ENCODE assay signal across 29 mouse cellular contexts in genomic region chr6:145079087-145079759, GRCm38 (mm10). TPM values are rescaled to one million over a fixed set of nuclear protein-coding genes. Genes with fewer than 3 reads are reported as not detected.
DNase-seq lines count a peak whose midpoint lies in the region; ATAC-seq and TF ChIP-seq lines count a peak whose summit lies in the region.
"Had no signal": no experiment of that assay in that cellular context is flagged by ENCODE, and none has a peak within 500 bp of the region (broad histone marks: within the 10 kb centered on the region; RNA-seq: fewer than 3 reads in every experiment).

No protein-coding gene starts in this region.

- DNase-seq in liver, embryonic 11.5 days (ENCODE audit: low spot score), result peak; percentile 22
- DNase-seq in liver, result no peak
- no peak for DNase-seq in ES-E14 (ENCODE audit: low read depth, low spot score)
- DNase-seq in hindbrain, embryonic 10.5 days (ENCODE audit: low spot score), result no peak
- no peak for DNase-seq in limb, embryonic 10.5 days (ENCODE audit: low spot score)
- DNase-seq: adrenal gland, adult 8-10 months; adrenal gland, postnatal 25 days; B cell, adult 2 months; cerebellum, adult 11-12 months; cerebellum, adult 8-10 months; cerebellum, postnatal 10 days; cerebellum, postnatal 36 days; embryo, embryonic 11 days; gastrocnemius, postnatal 25 days; heart, adult 2 months had no signal

- TF ChIP-seq EP300 in ES-Bruce4 (IDR thresholded peaks at IDR 0.05; ENCODE audit: insufficient read depth, low read depth, low read length), result no peak

- TF ChIP-seq POLR2A in ES-Bruce4 (IDR thresholded peaks at IDR 0.05; ENCODE audit: insufficient read depth, low read length), result no peak

- WGBS in liver, embryonic 11.5 days, result 68% methylated on average over 8 of the region's 9 CpGs
- WGBS in hindbrain, embryonic 10.5 days, result 78% methylated on average over 9 of the region's 9 CpGs
- WGBS in limb, embryonic 10.5 days, result 77% methylated on average over 9 of the region's 9 CpGs

- no peaks in the 10 kb centered on the region for H3K9me3 ChIP-seq in liver, embryonic 11.5 days (ENCODE audit: control insufficient read depth, low read length)
- H3K9me3 ChIP-seq in ES-Bruce4 (replicated peaks; ENCODE audit: control insufficient read depth, insufficient read depth, low read length, poor library complexity, severe bottlenecking) (peaks cover 2% of the 10 kb centered on the region; the same call in 1 of the 2 replicates), ES-E14 (ENCODE audit: control insufficient read depth, insufficient read depth, low read depth, low read length) (no peaks in the 10 kb centered on the region)
- H3K9me3 ChIP-seq in hindbrain, embryonic 10.5 days, result no peaks in the 10 kb centered on the region
- H3K9me3 ChIP-seq in limb, embryonic 10.5 days (replicated peaks), result no peaks in the 10 kb centered on the region
- H3K9me3 ChIP-seq: embryonic facial prominence, embryonic 10.5 days; embryonic facial prominence, embryonic 13.5 days; forebrain, embryonic 12.5 days; forebrain, embryonic 15.5 days; hindbrain, embryonic 13.5 days; intestine, embryonic 15.5 days had no signal

- no peak overlapping the region for H3K4me3 ChIP-seq in liver, embryonic 11.5 days (ENCODE audit: low read depth, low read length)
- no peak overlapping the region for H3K4me3 ChIP-seq in ES-Bruce4 (ENCODE audit: low read depth, low read length)
- no peak overlapping the region for H3K4me3 ChIP-seq in ES-E14 (ENCODE audit: insufficient read depth in 1 of 2, low read depth in 1 of 2, low read length in 2 of 2, poor library complexity in 1 of 2, severe bottlenecking in 1 of 2)
- no peak overlapping the region for H3K4me3 ChIP-seq in hindbrain, embryonic 10.5 days
- no peak overlapping the region for H3K4me3 ChIP-seq in limb, embryonic 10.5 days
- H3K4me3 ChIP-seq: embryonic facial prominence, embryonic 10.5 days; embryonic facial prominence, embryonic 13.5 days; erythroblast, embryonic 14.5 days; forebrain, embryonic 12.5 days; forebrain, embryonic 15.5 days; heart, adult 2 months; hindbrain, embryonic 13.5 days; intestine, embryonic 15.5 days had no signal

- no peaks in the 10 kb centered on the region for H3K36me3 ChIP-seq in liver, embryonic 11.5 days (ENCODE audit: control insufficient read depth, insufficient read depth, low read length)
- H3K36me3 ChIP-seq in ES-Bruce4 (ENCODE audit: control insufficient read depth, insufficient read depth, low read length, poor library complexity, severe bottlenecking), result no peaks in the 10 kb centered on the region
- H3K36me3 ChIP-seq in ES-E14 (ENCODE audit: control insufficient read depth, insufficient read depth, low read length, poor library complexity, severe bottlenecking), result no peaks in the 10 kb centered on the region
- no peaks in the 10 kb centered on the region for H3K36me3 ChIP-seq in hindbrain, embryonic 10.5 days
- H3K36me3 ChIP-seq in limb, embryonic 10.5 days, result no peaks in the 10 kb centered on the region
- H3K36me3 ChIP-seq: embryonic facial prominence, embryonic 10.5 days; embryonic facial prominence, embryonic 13.5 days; forebrain, embryonic 12.5 days; forebrain, embryonic 15.5 days; G1E; hindbrain, embryonic 13.5 days; intestine, embryonic 15.5 days had no signal

- no peak overlapping the region for H3K27ac ChIP-seq in liver, embryonic 11.5 days (ENCODE audit: low read depth, low read length)
- H3K27ac ChIP-seq in ES-Bruce4 (ENCODE audit: insufficient read depth, low read length), result peak overlapping the region; percentile 84
- peak overlapping the region; percentile 94 for H3K27ac ChIP-seq in ES-E14 (ENCODE audit: insufficient read depth, low read depth, low read length, poor library complexity, severe bottlenecking)
- no peak overlapping the region for H3K27ac ChIP-seq in hindbrain, embryonic 10.5 days
- H3K27ac ChIP-seq in limb, embryonic 10.5 days, result no peak overlapping the region
- H3K27ac ChIP-seq: embryonic facial prominence, embryonic 10.5 days; embryonic facial prominence, embryonic 13.5 days; forebrain, embryonic 12.5 days; forebrain, embryonic 15.5 days; heart, adult 2 months; hindbrain, embryonic 13.5 days; intestine, embryonic 15.5 days had no signal

- no peaks in the 10 kb centered on the region for H3K4me1 ChIP-seq in liver, embryonic 11.5 days (replicated peaks; ENCODE audit: control insufficient read depth, insufficient read depth, low read length)
- peaks cover 6% of the 10 kb centered on the region for H3K4me1 ChIP-seq in ES-Bruce4 (ENCODE audit: control insufficient read depth, insufficient read depth, low read length)
- H3K4me1 ChIP-seq in ES-E14 (ENCODE audit: control insufficient read depth in 2 of 2, insufficient read depth in 2 of 2, low read length in 2 of 2, poor library complexity in 1 of 2), result peaks cover 6% of the 10 kb centered on the region in 2 experiments; a peak in 3 of 4 replicates
- H3K4me1 ChIP-seq in hindbrain, embryonic 10.5 days (replicated peaks), result peaks cover 17% of the 10 kb centered on the region; the same call in 1 of the 2 replicates
- peaks cover 18% of the 10 kb centered on the region for H3K4me1 ChIP-seq in limb, embryonic 10.5 days

- H3K9ac ChIP-seq in liver, embryonic 11.5 days (ENCODE audit: low read depth, low read length), result no peak overlapping the region
- no peak overlapping the region for H3K9ac ChIP-seq in ES-Bruce4 (ENCODE audit: low read depth, poor library complexity, severe bottlenecking)
- peak overlapping the region; percentile 18; the same call in 1 of the 2 replicates for H3K9ac ChIP-seq in ES-E14 (ENCODE audit: insufficient read depth, low read depth, low read length, poor library complexity, severe bottlenecking)
- H3K9ac ChIP-seq: embryonic facial prominence, embryonic 13.5 days; forebrain, embryonic 12.5 days; forebrain, embryonic 15.5 days; hindbrain, embryonic 13.5 days; intestine, embryonic 15.5 days had no signal

- no peak overlapping the region for H3K4me2 ChIP-seq in liver, embryonic 11.5 days
- H3K4me2 ChIP-seq: embryonic facial prominence, embryonic 13.5 days; forebrain, embryonic 12.5 days; forebrain, embryonic 15.5 days; heart, embryonic 11.5 days; hindbrain, embryonic 13.5 days; intestine, embryonic 15.5 days had no signal

- no peak for ATAC-seq in liver, embryonic 11.5 days (replicated peaks; ENCODE audit: low FRiP score)
- ATAC-seq: activated CD4-positive, CD25-positive, alpha-beta regulatory T cell, adult 4 months; forebrain, embryonic 15.5 days; hindbrain, embryonic 16.5 days; intestine, embryonic 15.5 days; Patski had no signal

- in situ Hi-C loops in ES-E14 (cut with MboI; ENCODE audit: low sequenced_read_pairs in 2 of 2, unreplicated experiment in 2 of 2), result no loop called here

- peaks cover 33% of the 10 kb centered on the region for H3K27me3 ChIP-seq in liver, embryonic 11.5 days (replicated peaks; ENCODE audit: control insufficient read depth, insufficient read depth, low read length)
- H3K27me3 ChIP-seq in ES-Bruce4 (ENCODE audit: control insufficient read depth, insufficient read depth, low read length, poor library complexity, severe bottlenecking), result no peaks in the 10 kb centered on the region
- H3K27me3 ChIP-seq in hindbrain, embryonic 10.5 days (ENCODE audit: insufficient read depth, poor library complexity, severe bottlenecking), result peaks cover 7% of the 10 kb centered on the region; the same call in 1 of the 2 replicates
- H3K27me3 ChIP-seq in limb, embryonic 10.5 days (ENCODE audit: low read depth, poor library complexity, severe bottlenecking), result no peaks in the 10 kb centered on the region
- H3K27me3 ChIP-seq: CH12.LX; forebrain, embryonic 15.5 days; hindbrain, embryonic 13.5 days; Patski had no signal

- no peak for TF ChIP-seq CTCF in ES-Bruce4 (IDR thresholded peaks at IDR 0.05; ENCODE audit: low read depth, low read length)

TF ChIP-seq in ES-E14, 5 proteins besides CTCF, POLR2A, EP300 and RAD21:
- no peak for TF ChIP-seq MAFK (IDR thresholded peaks at IDR 0.05; ENCODE audit: insufficient read depth, low read depth, low read length)
- no peak for TF ChIP-seq ZC3H11A (IDR thresholded peaks at IDR 0.05; ENCODE audit: borderline replicate concordance, low read depth, low read length)
- no peak for TF ChIP-seq ZNF384 (IDR thresholded peaks at IDR 0.05; ENCODE audit: low read depth, low read length)
- TF ChIP-seq CHD2 (IDR thresholded peaks at IDR 0.05; ENCODE audit: low read depth, low read length), result no peak
- no peak for TF ChIP-seq HCFC1 (IDR thresholded peaks at IDR 0.05; ENCODE audit: borderline replicate concordance, insufficient read depth, low read length)

RNA-seq across cellular contexts. Expression of gene Bcat1, which starts 3.2 kb away (rescaled TPM):
- 5.0 and 6.0 TPM in 2 replicates for polyA plus RNA-seq in liver, embryonic 11.5 days (2014; fragmentation: Nextera tagmentation; extraction: Ambion mirVana)
- 141 and 170 TPM in 2 replicates for polyA plus RNA-seq in ES-Bruce4 (2011; ENCODE audit: insufficient read depth, insufficient read length, low read depth, missing spikeins)
- total RNA-seq in ES-E14 (2012; rRNA removed), result 121 and 180 TPM in 2 replicates
- polyA plus RNA-seq in hindbrain, embryonic 10.5 days (2016; fragmentation: Nextera tagmentation; extraction: Ambion mirVana), result 123 and 134 TPM in 2 replicates
- polyA plus RNA-seq in limb, embryonic 10.5 days (2016; fragmentation: Nextera tagmentation; extraction: Ambion mirVana), result 66.0 and 103 TPM in 2 replicates
- polyA plus RNA-seq: erythroblast, embryonic 14.5 days; G1E had no signal

RNA-seq across cellular contexts. Expression of gene Lrmp, which starts 36.2 kb away (rescaled TPM):
- 27.1 and 28.8 TPM in 2 replicates for polyA plus RNA-seq in liver, embryonic 11.5 days (2014; fragmentation: Nextera tagmentation; extraction: Ambion mirVana)
- polyA plus RNA-seq in ES-Bruce4 (2011; ENCODE audit: insufficient read depth, insufficient read length, low read depth, missing spikeins), result 0.91 and 1.1 TPM in 2 replicates
- total RNA-seq in ES-E14 (2012; rRNA removed), result 8.6 and 10.4 TPM in 2 replicates
- 1.8 and 2.4 TPM in 2 replicates for polyA plus RNA-seq in hindbrain, embryonic 10.5 days (2016; fragmentation: Nextera tagmentation; extraction: Ambion mirVana)
- polyA plus RNA-seq in limb, embryonic 10.5 days (2016; fragmentation: Nextera tagmentation; extraction: Ambion mirVana), result 1.7 and 1.8 TPM in 2 replicates

Comparison
In these comparisons a context has a peak if more than half of its experiments do, and no peak if none do; other contexts are left out.
1. H3K27ac ChIP-seq: peak in ES-Bruce4 (single experiment) and ES-E14 (single experiment); none in liver, embryonic 11.5 days (single experiment), hindbrain, embryonic 10.5 days (single experiment) and limb, embryonic 10.5 days (single experiment).